Mouse (Mus musculus) layer of hippocampus, adult 2 months (tissue): ENCODE measurements around the gene Degs2. TPM values are rescaled to one million over a fixed set of nuclear protein-coding genes. Genes with fewer than 3 reads are reported as not detected.

Experiments used
- DNase-seq, 2 experiments: peaks; one replicate each; pipeline ENCODE4 v3.0.0; 2022; ENCODE audit warnings: low spot score in 2 of 2
- H3K27ac ChIP-seq: fragments of 200-600 bp; 2 replicates; pipeline ENCODE4 v1.8.1; 2022
- H3K4me3 ChIP-seq: fragments of 200-600 bp; 2 replicates; pipeline ENCODE4 v1.8.1; 2022; ENCODE audit warnings: mild to moderate bottlenecking
- CTCF ChIP-seq: fragments of 200-600 bp; conservative IDR thresholded peaks from 2 replicates; pipeline ENCODE4 v1.8.1; 2022; ENCODE audit warnings: antibody characterized with exemption, mild to moderate bottlenecking, moderate library complexity
- microRNA-seq, 2 experiments: library from miRNA; unstranded; fragments of <30 nt; microRNA quantifications; one replicate each; pipeline ENCODE4 v1.2.0; 2021
- total RNA-seq, 2 experiments: library from RNA; stranded (reverse); gene quantifications; 2 replicates each; pipeline ENCODE4 v1.2.3; 2021

Gene Degs2
- total RNA-seq, 2 experiments from 2014 or later, result 3.7 to 5.4 TPM

DNA sequence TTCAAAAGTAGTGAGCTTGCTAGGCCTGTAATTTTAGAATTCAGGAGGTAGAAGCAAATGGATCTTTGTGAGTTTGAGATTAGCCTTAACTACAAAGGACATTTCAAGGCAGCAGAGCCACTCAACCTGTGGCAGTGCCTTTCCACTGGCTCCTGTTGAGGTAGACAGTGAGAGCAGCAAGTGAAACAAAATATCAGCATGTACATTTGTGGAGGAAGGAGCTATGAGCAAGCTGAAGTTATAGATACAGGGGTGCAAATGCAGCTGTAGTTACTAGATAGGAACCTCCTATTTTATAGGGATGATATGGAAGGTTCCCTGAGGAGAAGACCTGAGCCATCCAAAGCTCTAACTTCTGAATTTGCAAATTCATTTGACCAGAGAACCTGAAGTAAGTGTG, 69.6 kb downstream of the Degs2 start:
- Histone ChIP-seq H3K4me3 (no peak overlapping the region), H3K27ac (no peak overlapping the region)
- DNase-seq, result no peak
- no peak for TF ChIP-seq CTCF

DNA sequence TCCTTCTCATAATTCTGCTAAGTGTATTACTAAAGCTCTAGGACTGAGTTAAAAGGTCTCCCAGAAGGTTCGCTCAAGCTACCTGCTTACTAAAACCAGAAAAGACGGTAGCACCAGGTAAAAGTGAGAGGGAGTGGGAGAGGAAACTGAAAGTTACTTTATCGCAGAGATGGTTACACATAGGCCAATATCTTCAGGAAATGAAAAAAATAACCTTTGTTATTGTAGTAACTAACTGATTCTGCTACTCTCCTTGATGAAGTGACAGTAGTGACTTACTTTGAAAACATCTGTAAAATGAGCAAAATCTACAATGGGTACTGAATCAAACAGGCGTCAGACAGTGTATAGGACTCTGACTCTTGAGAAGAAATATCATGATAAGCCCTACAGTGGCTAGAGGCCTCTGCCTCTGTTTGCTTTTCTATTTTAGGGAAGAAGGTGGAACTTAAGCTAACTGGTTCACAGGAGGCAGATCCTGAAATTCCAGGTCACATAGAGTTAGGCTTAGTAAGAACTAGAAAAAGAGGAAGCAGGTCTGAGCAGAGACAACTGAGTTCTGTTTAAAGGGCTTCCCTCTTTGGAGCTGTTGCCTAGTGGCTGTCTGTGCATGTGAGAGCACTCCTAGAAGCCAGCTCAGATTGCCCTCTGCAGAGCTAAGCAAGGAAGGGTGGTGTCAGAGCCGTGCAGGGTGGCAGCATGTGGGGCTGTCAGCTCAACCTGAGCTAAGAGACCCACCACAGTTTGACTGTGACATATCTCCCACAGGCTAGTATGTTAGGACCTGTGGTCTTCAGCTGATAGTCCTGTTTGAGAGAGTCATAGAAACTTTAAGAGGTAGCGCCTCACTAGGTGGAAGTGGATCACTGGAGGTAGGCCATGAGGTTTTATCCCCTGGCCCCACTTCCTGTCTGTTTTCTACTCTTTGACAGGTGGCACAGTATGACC, 71.1 kb downstream of the Degs2 start:
- Histone ChIP-seq H3K27ac (no peak overlapping the region), H3K4me3 (no peak overlapping the region)
- no peak for DNase-seq
- no peak for TF ChIP-seq CTCF

GRCm38 (mm10) chr12:108629556-108629955, 72.6 kb downstream of the Degs2 start:
- TF ChIP-seq CTCF, result no peak
- no peak overlapping the region for H3K4me3 ChIP-seq
- H3K27ac ChIP-seq, result no peak overlapping the region
- no peak for DNase-seq

Small RNA genes within 50 kb of the gene (microRNA-seq; reads per million reads assigned to microRNA genes)
- gene Gm23872 (0 reads per million in 2 experiments), gene Mir342 (2,002 to 2,739 reads per million in 2 experiments)

Other genes with a start within 250 kb of the Degs2 start
- 100 to 1,000 TPM; 194 to 199 TPM for gene Evl, start 147.6 kb downstream of the Degs2 start, total RNA-seq
- gene Yy1, start 90.7 kb upstream of the Degs2 start, total RNA-seq, result 10 to 100 TPM; 45.0 to 53.7 TPM
- gene Slc25a29, start 133.6 kb upstream of the Degs2 start, total RNA-seq, result 10 to 100 TPM; 21.7 to 23.3 TPM
- gene Slc25a47, start 133.7 kb upstream of the Degs2 start, total RNA-seq, result 1 to 10 TPM; 9.2 to 9.6 TPM
- gene Wdr25, start 191.3 kb upstream of the Degs2 start, total RNA-seq, result 10 to 100 TPM; 11.0 to 12.2 TPM
- 10 to 100 TPM; 82.0 to 86.2 TPM for gene Wars, start 191.9 kb upstream of the Degs2 start, total RNA-seq